8 mouse cellular contexts compared by ENCODE assay signal in genomic region chr3:146500810-146501201, GRCm38 (mm10). TPM values are rescaled to one million over a fixed set of nuclear protein-coding genes. Genes with fewer than 3 reads are reported as not detected.
DNase-seq lines count a peak whose midpoint lies in the region; ATAC-seq and TF ChIP-seq lines count a peak whose summit lies in the region.

No protein-coding gene starts in this region.

- H3K4me1 ChIP-seq in heart, adult 2 months (ENCODE audit: control insufficient read depth, insufficient read depth, low read length) = peaks cover 15% of the 10 kb centered on the region
- H3K4me1 ChIP-seq in liver, embryonic 12.5 days = peaks cover 40% of the 10 kb centered on the region

- peaks cover 7% of the 10 kb centered on the region for H3K79me2 ChIP-seq in heart, adult 2 months (replicated peaks; ENCODE audit: control insufficient read depth, insufficient read depth, low read length)
- H3K79me2 ChIP-seq in C2C12 (ENCODE audit: control insufficient read depth, insufficient read depth) = peaks cover 59% of the 10 kb centered on the region

- H3K4me2 ChIP-seq in liver, embryonic 12.5 days = peak overlapping the region; percentile 81

- intact Hi-C loops in heart, adult 2 months (cut with DNase I) = loop anchor here (2.0 kb wide), 1 partner anchor 20 kb away; the partner anchor contains the start of gene Rpf1
- intact Hi-C loops in heart, postnatal 36 days (cut with DNase I) = loop anchor here (2.0 kb wide), 2 partner anchors 20 to 312 kb away; partner anchors contain the start of genes Prkacb and Rpf1
- intact Hi-C loops in left cerebral cortex, postnatal 36 days (cut with DNase I) = loop anchor here (10.0 kb wide), 1 partner anchor 316 kb away; no protein-coding TSS in a partner anchor

- no peak for TF ChIP-seq EP300 in heart, adult 2 months (IDR thresholded peaks at IDR 0.05; ENCODE audit: insufficient read depth, low read depth, low read length)

- H3K27me3 ChIP-seq in heart, adult 2 months (ENCODE audit: control insufficient read depth, insufficient read depth, low read length) = no peaks in the 10 kb centered on the region
- no peaks in the 10 kb centered on the region for H3K27me3 ChIP-seq in C2C12 (ENCODE audit: control insufficient read depth, insufficient read depth, insufficient read length)
- no peaks in the 10 kb centered on the region for H3K27me3 ChIP-seq in liver, embryonic 12.5 days (replicated peaks)

- WGBS in heart, adult 2 months = 5% methylated on average over 5 of the region's 5 CpGs
- WGBS in liver, embryonic 12.5 days (ENCODE audit: insufficient replicate concordance) = 9% methylated on average over 5 of the region's 5 CpGs

- H3K36me3 ChIP-seq in heart, adult 2 months (ENCODE audit: control insufficient read depth, insufficient read depth, low read length) = peaks cover 39% of the 10 kb centered on the region
- H3K36me3 ChIP-seq in C2C12 (ENCODE audit: control insufficient read depth, insufficient read depth) = peaks cover 34% of the 10 kb centered on the region
- peaks cover 40% of the 10 kb centered on the region for H3K36me3 ChIP-seq in liver, embryonic 12.5 days

- H3K27ac ChIP-seq in heart, adult 2 months = peak overlapping the region; percentile 98
- peak overlapping the region; percentile 96 for H3K27ac ChIP-seq in liver, embryonic 12.5 days

- H3K4me3 ChIP-seq in heart, adult 2 months = peak overlapping the region; percentile 92
- H3K4me3 ChIP-seq in C2C12 (ENCODE audit: insufficient read depth, poor library complexity, severe bottlenecking) = peak overlapping the region; percentile 81
- H3K4me3 ChIP-seq in liver, embryonic 12.5 days = peak overlapping the region; percentile 92

- ATAC-seq in erythroid progenitor cell, adult 5-6 weeks (replicated peaks; ENCODE audit: low FRiP score, poor library complexity, severe bottlenecking) = peak; percentile 49
- ATAC-seq in liver, embryonic 12.5 days = no peak

- no peak for TF ChIP-seq POLR2A in heart, adult 2 months (IDR thresholded peaks at IDR 0.05; ENCODE audit: insufficient read depth, low read depth, low read length)

- TF ChIP-seq CTCF in heart, adult 2 months (IDR thresholded peaks at IDR 0.05) = no peak
- TF ChIP-seq CTCF in C2C12 (IDR thresholded peaks at IDR 0.05; ENCODE audit: control insufficient read depth, insufficient read depth, insufficient read length) = no peak

- H3K79me3 ChIP-seq in C2C12 (ENCODE audit: low read depth) = peaks cover 47% of the 10 kb centered on the region

- peak overlapping the region; percentile 94; the same call in 1 of the 2 replicates for H3K9ac ChIP-seq in heart, adult 2 months (ENCODE audit: low read depth, low read length)
- H3K9ac ChIP-seq in liver, embryonic 12.5 days = peak overlapping the region; percentile 95

- H3ac ChIP-seq in C2C12 (ENCODE audit: control insufficient read depth, insufficient read length, low read depth) = peak overlapping the region; percentile 98

- H3K9me3 ChIP-seq in liver, embryonic 12.5 days (replicated peaks) = no peaks in the 10 kb centered on the region

- DNase-seq in heart, adult 2 months = no peak
- DNase-seq in heart, postnatal 36 days = no peak
- no peak for DNase-seq in frontal cortex, postnatal 14 days (ENCODE audit: low spot score in 2 of 2)
- DNase-seq in gastrocnemius, postnatal 4 days (ENCODE audit: low spot score in 2 of 2) = no peak
- DNase-seq in left cerebral cortex, postnatal 36 days (ENCODE audit: low spot score in 2 of 2) = no peak

TF ChIP-seq in C2C12, 6 proteins besides CTCF, POLR2A, EP300 and RAD21:
- TF ChIP-seq MYOG (IDR thresholded peaks at IDR 0.05; ENCODE audit: control insufficient read depth, extremely low read depth, insufficient read length) (no peak), CEBPB (IDR thresholded peaks at IDR 0.05; ENCODE audit: low read depth) (no peak), MYOD1 (IDR thresholded peaks at IDR 0.05; ENCODE audit: control insufficient read depth, insufficient read length, low read depth) (no peak), USF1 (IDR thresholded peaks at IDR 0.05; ENCODE audit: low read depth) (no peak), FOSL1 (IDR thresholded peaks at IDR 0.05; ENCODE audit: insufficient read depth, low read length, poor library complexity, severe bottlenecking) (no peak), MAX (IDR thresholded peaks at IDR 0.05) (no peak)
TF ChIP-seq in C2C12: peak in this region for 0.

RNA-seq across cellular contexts. Expression of gene Gng5, which starts 1.2 kb away (rescaled TPM):
- total RNA-seq in heart, adult 2 months (2021) = 100 to 1,000 TPM; 216 to 264 TPM
- polyA plus RNA-seq in heart, adult 2 months (2012; rRNA removed) = 331 and 445 TPM in 2 replicates
- 100 to 1,000 TPM; 246 to 247 TPM for total RNA-seq in heart, postnatal 36 days (2021)
- polyA plus RNA-seq in C2C12 (2012; fragmentation: generic; extraction: Trizol) = 342 TPM
- 111 and 119 TPM in 2 replicates for total RNA-seq in erythroid progenitor cell, adult 5-6 weeks (2015; ENCODE audit: low replicate concordance)
- 54.3 and 62.6 TPM in 2 replicates for total RNA-seq in erythroid progenitor cell, adult 5-6 weeks (2017; ENCODE audit: low replicate concordance)
- polyA plus RNA-seq in liver, embryonic 12.5 days (2016; fragmentation: Nextera tagmentation; extraction: Ambion mirVana) = 678 and 702 TPM in 2 replicates
- 100 to 1,000 TPM; 238 to 270 TPM for total RNA-seq in gastrocnemius, postnatal 4 days (2021)
- 10 to 100 TPM; 45.4 to 45.7 TPM for total RNA-seq in left cerebral cortex, postnatal 36 days (2021)

RNA-seq across cellular contexts. Expression of gene Spata1, which starts 1.3 kb away (rescaled TPM):
- 1 to 10 TPM; 1.4 to 2.3 TPM for total RNA-seq in heart, adult 2 months (2021)
- polyA plus RNA-seq in heart, adult 2 months (2012; rRNA removed) = 1.2 and 1.8 TPM in 2 replicates
- 1 to 10 TPM; 2.1 to 2.3 TPM for total RNA-seq in heart, postnatal 36 days (2021)
- 0.56 TPM for polyA plus RNA-seq in C2C12 (2012; fragmentation: generic; extraction: Trizol)
- 2.9 TPM in 1 of 2 replicates, not detected in the other for total RNA-seq in erythroid progenitor cell, adult 5-6 weeks (2015; ENCODE audit: low replicate concordance)
- 2.2 and 2.5 TPM in 2 replicates for total RNA-seq in erythroid progenitor cell, adult 5-6 weeks (2017; ENCODE audit: low replicate concordance)
- 1.3 and 2.5 TPM in 2 replicates for polyA plus RNA-seq in liver, embryonic 12.5 days (2016; fragmentation: Nextera tagmentation; extraction: Ambion mirVana)
- total RNA-seq in gastrocnemius, postnatal 4 days (2021) = 1 to 10 TPM; 3.3 to 3.5 TPM
- total RNA-seq in left cerebral cortex, postnatal 36 days (2021) = 1 to 10 TPM; 4.4 to 5.1 TPM

RNA-seq across cellular contexts. Expression of gene Rpf1, which starts 20.4 kb away (rescaled TPM):
- 10 to 100 TPM; 13.0 to 15.3 TPM for total RNA-seq in heart, adult 2 months (2021)
- polyA plus RNA-seq in heart, adult 2 months (2012; rRNA removed) = 5.8 and 12.3 TPM in 2 replicates
- 10 to 100 TPM; 15.7 to 16.0 TPM for total RNA-seq in heart, postnatal 36 days (2021)
- polyA plus RNA-seq in C2C12 (2012; fragmentation: generic; extraction: Trizol) = 19.5 TPM
- total RNA-seq in erythroid progenitor cell, adult 5-6 weeks (2015; ENCODE audit: low replicate concordance) = 28.1 and 44.0 TPM in 2 replicates
- 23.9 and 25.3 TPM in 2 replicates for total RNA-seq in erythroid progenitor cell, adult 5-6 weeks (2017; ENCODE audit: low replicate concordance)
- polyA plus RNA-seq in liver, embryonic 12.5 days (2016; fragmentation: Nextera tagmentation; extraction: Ambion mirVana) = 49.2 and 50.4 TPM in 2 replicates
- 10 to 100 TPM; 16.8 to 25.5 TPM for total RNA-seq in gastrocnemius, postnatal 4 days (2021)
- 10 to 100 TPM; 13.8 to 19.0 TPM for total RNA-seq in left cerebral cortex, postnatal 36 days (2021)

RNA-seq across cellular contexts. Expression of gene Ctbs, which starts 51.2 kb away (rescaled TPM):
- total RNA-seq in heart, adult 2 months (2021) = 1 to 10 TPM; 3.2 to 3.7 TPM
- 1.7 and 3.6 TPM in 2 replicates for polyA plus RNA-seq in heart, adult 2 months (2012; rRNA removed)
- 1 to 10 TPM; 3.4 TPM for total RNA-seq in heart, postnatal 36 days (2021)
- polyA plus RNA-seq in C2C12 (2012; fragmentation: generic; extraction: Trizol) = 1.5 TPM
- total RNA-seq in erythroid progenitor cell, adult 5-6 weeks (2015; ENCODE audit: low replicate concordance) = 4.3 and 5.4 TPM in 2 replicates
- total RNA-seq in erythroid progenitor cell, adult 5-6 weeks (2017; ENCODE audit: low replicate concordance) = 0.53 and 0.64 TPM in 2 replicates
- 5.5 and 6.4 TPM in 2 replicates for polyA plus RNA-seq in liver, embryonic 12.5 days (2016; fragmentation: Nextera tagmentation; extraction: Ambion mirVana)
- total RNA-seq in gastrocnemius, postnatal 4 days (2021) = 1 to 10 TPM; 7.9 to 8.6 TPM
- 1 to 10 TPM; 6.6 to 8.9 TPM for total RNA-seq in left cerebral cortex, postnatal 36 days (2021)
